Mouse (Mus musculus) bone marrow, adult 2 months (tissue): ENCODE data around the gene Pcnx2.

Source experiments
- CTCF ChIP-seq: fragments of 200-500 bp; IDR thresholded peaks from 2 replicates; pipeline ENCODE4 v1.5.1; 2011; ENCODE audit warnings: low read length, control low read depth; ENCODE audit not compliant: control insufficient read depth, insufficient read depth
- POLR2A ChIP-seq: fragments of 200-500 bp; IDR thresholded peaks from 2 replicates; pipeline ENCODE4 v1.6.1; 2011; ENCODE audit warnings: low read depth, mild to moderate bottlenecking, control low read depth, low read length, borderline replicate concordance; ENCODE audit not compliant: control insufficient read depth

DNA sequence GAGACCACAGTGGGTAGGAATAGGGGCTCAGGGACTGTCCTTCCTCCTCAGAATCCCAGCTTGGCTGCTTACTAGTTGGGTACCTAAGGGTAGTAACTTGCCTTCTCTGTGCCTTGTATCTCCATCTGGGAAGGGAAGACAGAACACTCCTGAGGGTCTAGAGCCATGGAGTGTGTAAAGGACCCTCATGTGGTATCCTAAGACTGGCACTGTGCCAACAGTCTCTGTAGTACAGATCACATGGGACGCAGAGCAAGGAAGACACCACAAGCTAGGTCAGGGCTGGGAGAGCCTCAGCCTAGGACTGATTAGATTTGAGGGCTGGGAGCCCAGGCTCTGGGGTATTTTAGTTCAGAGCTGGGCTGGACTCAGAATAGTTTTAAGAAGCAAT is 141.0 kb downstream of the Pcnx2 start:
- TF ChIP-seq POLR2A (no peak), CTCF (no peak)
